In genomic region chr16:38453203-38453553, GRCm38 (mm10) we compare ENCODE assay signal across 8 mouse cellular contexts. TPM values are rescaled to one million over a fixed set of nuclear protein-coding genes. Genes with fewer than 3 reads are reported as not detected.
DNase-seq lines count a peak whose midpoint lies in the region; ATAC-seq and TF ChIP-seq lines count a peak whose summit lies in the region.

No protein-coding gene starts in this region.

- H3K27me3 ChIP-seq in kidney, postnatal 0 days (ENCODE audit: insufficient read depth, low read length), result no peaks in the 10 kb centered on the region
- no peaks in the 10 kb centered on the region for H3K27me3 ChIP-seq in embryonic facial prominence, embryonic 11.5 days (ENCODE audit: control insufficient read depth, insufficient read depth, low read length)
- no peaks in the 10 kb centered on the region for H3K27me3 ChIP-seq in intestine, embryonic 14.5 days (replicated peaks; ENCODE audit: control insufficient read depth, insufficient read depth, low read length)
- no peaks in the 10 kb centered on the region for H3K27me3 ChIP-seq in myocyte (ENCODE audit: control insufficient read depth, insufficient read depth, insufficient read length)

- WGBS in kidney, postnatal 0 days, result 20% methylated on average over 3 of the region's 3 CpGs
- WGBS in embryonic facial prominence, embryonic 11.5 days, result 32% methylated on average over 3 of the region's 3 CpGs
- 18% methylated on average over 3 of the region's 3 CpGs for WGBS in intestine, embryonic 14.5 days

- peak overlapping the region; percentile 90 for H3K4me2 ChIP-seq in kidney, postnatal 0 days (ENCODE audit: low read length)
- H3K4me2 ChIP-seq in embryonic facial prominence, embryonic 11.5 days (ENCODE audit: low read depth, low read length), result peak overlapping the region; percentile 51
- peak overlapping the region; percentile 91 for H3K4me2 ChIP-seq in intestine, embryonic 14.5 days (ENCODE audit: low read length)
- peak overlapping the region; percentile 87 for H3K4me2 ChIP-seq in myocyte (ENCODE audit: low read depth)

- H3K27ac ChIP-seq in kidney, postnatal 0 days, result peak overlapping the region; percentile 97
- H3K27ac ChIP-seq in embryonic facial prominence, embryonic 11.5 days (replicated peaks; ENCODE audit: low read depth, low read length), result no peak overlapping the region
- H3K27ac ChIP-seq in intestine, embryonic 14.5 days (ENCODE audit: low read depth), result peak overlapping the region; percentile 86

- H3K9ac ChIP-seq in kidney, postnatal 0 days (ENCODE audit: low read depth, low read length), result peak overlapping the region; percentile 89
- peak overlapping the region; percentile 96 for H3K9ac ChIP-seq in embryonic facial prominence, embryonic 11.5 days (replicated peaks; ENCODE audit: low read length)
- H3K9ac ChIP-seq in intestine, embryonic 14.5 days (ENCODE audit: low read length), result peak overlapping the region; percentile 92

- H3K36me3 ChIP-seq in kidney, postnatal 0 days (ENCODE audit: insufficient read depth, low read length), result 0 out of 2 replicates have a peak, but pooled peaks cover under 1% of the 10 kb centered on the region
- H3K36me3 ChIP-seq in embryonic facial prominence, embryonic 11.5 days (replicated peaks; ENCODE audit: control insufficient read depth, insufficient read depth, low read depth, low read length), result no peaks in the 10 kb centered on the region; the same call in 1 of the 2 replicates
- peaks cover 20% of the 10 kb centered on the region for H3K36me3 ChIP-seq in intestine, embryonic 14.5 days (ENCODE audit: control insufficient read depth, insufficient read depth, low read length)
- H3K36me3 ChIP-seq in myocyte (ENCODE audit: control insufficient read depth, insufficient read depth), result peaks cover 23% of the 10 kb centered on the region

- peak overlapping the region; percentile 59 for H3ac ChIP-seq in myocyte (ENCODE audit: control insufficient read depth, insufficient read length)

- H3K9me3 ChIP-seq in kidney, postnatal 0 days (replicated peaks; ENCODE audit: low read length), result no peaks in the 10 kb centered on the region
- no peaks in the 10 kb centered on the region for H3K9me3 ChIP-seq in embryonic facial prominence, embryonic 11.5 days (replicated peaks; ENCODE audit: control insufficient read depth, low read length)
- H3K9me3 ChIP-seq in intestine, embryonic 14.5 days (ENCODE audit: control insufficient read depth, low read length), result no peaks in the 10 kb centered on the region

- peaks cover 19% of the 10 kb centered on the region for H3K79me2 ChIP-seq in myocyte (ENCODE audit: control insufficient read depth, insufficient read depth)

- DNase-seq in kidney, postnatal 0 days (ENCODE audit: low spot score), result no peak
- DNase-seq in kidney, adult 18-20 months, result no peak
- DNase-seq in embryonic facial prominence, embryonic 11.5 days (ENCODE audit: low spot score), result no peak
- DNase-seq in intestine, embryonic 14.5 days (ENCODE audit: low spot score), result no peak
- no peak for DNase-seq in natural killer cell, adult 2 months (ENCODE audit: low spot score in 2 of 2)
- DNase-seq in spleen, adult 18-20 months, result no peak
- no peak for DNase-seq in urinary bladder, postnatal 25 days (ENCODE audit: low spot score)

- no peak for TF ChIP-seq POLR2A in myocyte (IDR thresholded peaks at IDR 0.05; ENCODE audit: insufficient read length, low read depth)

- no peak for TF ChIP-seq CTCF in kidney, postnatal 0 days (IDR thresholded peaks at IDR 0.05; ENCODE audit: low read depth)

- ATAC-seq in kidney, postnatal 0 days (replicated peaks; ENCODE audit: low FRiP score, low read depth), result no peak
- ATAC-seq in embryonic facial prominence, embryonic 11.5 days (replicated peaks; ENCODE audit: insufficient number of reproducible peaks, low FRiP score, low TSS enrichment, low read depth), result no peak
- no peak for ATAC-seq in intestine, embryonic 14.5 days (replicated peaks; ENCODE audit: low FRiP score, low TSS enrichment, low read depth)

- H3K4me3 ChIP-seq in kidney, postnatal 0 days (replicated peaks; ENCODE audit: low read depth, low read length), result peak overlapping the region; percentile 63
- H3K4me3 ChIP-seq in embryonic facial prominence, embryonic 11.5 days (ENCODE audit: low read depth, low read length), result peak overlapping the region; percentile 72
- peak overlapping the region; percentile 71 for H3K4me3 ChIP-seq in intestine, embryonic 14.5 days (ENCODE audit: low read depth, low read length)
- peak overlapping the region; percentile 82 for H3K4me3 ChIP-seq in myocyte

- H3K4me1 ChIP-seq in kidney, postnatal 0 days (replicated peaks; ENCODE audit: insufficient read depth, low read length), result 0 out of 2 replicates have a peak, but pooled peaks cover 4% of the 10 kb centered on the region
- no peaks in the 10 kb centered on the region for H3K4me1 ChIP-seq in embryonic facial prominence, embryonic 11.5 days (ENCODE audit: control insufficient read depth, insufficient read depth, low read length)
- peaks cover 9% of the 10 kb centered on the region; the same call in 1 of the 2 replicates for H3K4me1 ChIP-seq in intestine, embryonic 14.5 days (replicated peaks; ENCODE audit: control insufficient read depth, insufficient read depth, low read length)

TF ChIP-seq in myocyte, 11 proteins besides CTCF, POLR2A, EP300 and RAD21:
- TF ChIP-seq REST (IDR thresholded peaks at IDR 0.05; ENCODE audit: insufficient read depth, insufficient read length) (no peak), SRF (IDR thresholded peaks at IDR 0.05; ENCODE audit: control insufficient read depth, insufficient read length, low read depth) (no peak), E2F4 (IDR thresholded peaks at IDR 0.05; ENCODE audit: insufficient read depth) (no peak), TCF12 (IDR thresholded peaks at IDR 0.05; ENCODE audit: insufficient read depth, poor library complexity, severe bottlenecking) (no peak), CEBPB (IDR thresholded peaks at IDR 0.05; ENCODE audit: insufficient read depth, poor library complexity, severe bottlenecking) (no peak), MYOG (IDR thresholded peaks at IDR 0.05; ENCODE audit: control insufficient read depth in 1 of 3, insufficient read depth in 1 of 3, insufficient read length in 2 of 3, low read depth in 2 of 3) (no peak), TCF3 (IDR thresholded peaks at IDR 0.05; ENCODE audit: insufficient read length, low read depth) (no peak), USF1 (IDR thresholded peaks at IDR 0.05; ENCODE audit: low read depth) (no peak), MYOD1 (IDR thresholded peaks at IDR 0.05; ENCODE audit: control insufficient read depth in 1 of 3, insufficient read length in 2 of 3, low read depth in 2 of 3) (no peak)

RNA-seq across cellular contexts. Expression of gene Adprh, which starts 0.7 kb away (rescaled TPM):
- 74.6 and 77.5 TPM in 2 replicates for polyA plus RNA-seq in kidney, postnatal 0 days (2015; fragmentation: Nextera tagmentation; extraction: Ambion mirVana)
- 124 and 139 TPM in 2 replicates for polyA plus RNA-seq in embryonic facial prominence, embryonic 11.5 days (2014; fragmentation: Nextera tagmentation; extraction: Ambion mirVana)
- 86.6 and 90.8 TPM in 2 replicates for polyA plus RNA-seq in intestine, embryonic 14.5 days (2014; fragmentation: Nextera tagmentation; extraction: Ambion mirVana)
- polyA plus RNA-seq in myocyte (2012; fragmentation: generic; extraction: Trizol), result 124 TPM

RNA-seq across cellular contexts. Expression of gene Cd80, which starts 2.2 kb away (rescaled TPM):
- 0.20 TPM in 2 replicates for polyA plus RNA-seq in kidney, postnatal 0 days (2015; fragmentation: Nextera tagmentation; extraction: Ambion mirVana)
- polyA plus RNA-seq in embryonic facial prominence, embryonic 11.5 days (2014; fragmentation: Nextera tagmentation; extraction: Ambion mirVana), result 0.21 and 0.52 TPM in 2 replicates
- polyA plus RNA-seq in intestine, embryonic 14.5 days (2014; fragmentation: Nextera tagmentation; extraction: Ambion mirVana), result 0.27 and 0.31 TPM in 2 replicates
- polyA plus RNA-seq in myocyte (2012; fragmentation: generic; extraction: Trizol), result 27.1 TPM

RNA-seq across cellular contexts. Expression of gene Pla1a, which starts 20.2 kb away (rescaled TPM):
- polyA plus RNA-seq in kidney, postnatal 0 days (2015; fragmentation: Nextera tagmentation; extraction: Ambion mirVana), result 36.5 and 36.8 TPM in 2 replicates
- polyA plus RNA-seq in embryonic facial prominence, embryonic 11.5 days (2014; fragmentation: Nextera tagmentation; extraction: Ambion mirVana), result not detected in 2 replicates
- 0.09 and 0.81 TPM in 2 replicates for polyA plus RNA-seq in intestine, embryonic 14.5 days (2014; fragmentation: Nextera tagmentation; extraction: Ambion mirVana)
- 13.9 TPM for polyA plus RNA-seq in myocyte (2012; fragmentation: generic; extraction: Trizol)

Comparison
In these comparisons a context has a peak if more than half of its experiments do, and no peak if none do; other contexts are left out.
1. RNA of gene Cd80, which starts 2.2 kb away (polyA plus RNA-seq): 27.1 TPM in myocyte (single experiment); 0.21 to 0.52 TPM in embryonic facial prominence, embryonic 11.5 days, 0.27 to 0.31 TPM in intestine, embryonic 14.5 days and 0.20 TPM in kidney, postnatal 0 days; every median in the first group is over 10 times any median in the second.
2. Peak in every context shown above with its lines, with median percentiles within 50 percentile points of each other: H3K4me2 ChIP-seq, H3K4me3 ChIP-seq and H3K9ac ChIP-seq.